Mouse (Mus musculus) CH12.LX (cell line): ENCODE measurements around the gene Plaur.

ENCODE experiments used
- CHD1 ChIP-seq: IDR thresholded peaks from 2 replicates; pipeline ENCODE4 v1.6.1; 2012; ENCODE audit warnings: low read depth, low read length, improper control_type of control experiment, inconsistent platforms
- CTCF ChIP-seq, 2 experiments: IDR thresholded peaks in 1 of 2; conservative IDR thresholded peaks in 1 of 2; 2 replicates each; pipeline ENCODE4 v1.5.1; 2011 to 2012; ENCODE audit warnings: low read depth in 2 of 2, low read length in 2 of 2, improper control_type of control experiment in 1 of 2, inconsistent platforms in 1 of 2, mild to moderate bottlenecking in 1 of 2, moderate library complexity in 1 of 2
- EP300 ChIP-seq: IDR thresholded peaks from 2 replicates; pipeline ENCODE4 v1.6.1; 2011; ENCODE audit warnings: low read length, improper control_type of control experiment
- HCFC1 ChIP-seq: IDR thresholded peaks from 2 replicates; pipeline ENCODE4 v1.6.1; 2012; ENCODE audit warnings: low read depth, mild to moderate bottlenecking, inconsistent platforms, low read length, improper control_type of control experiment
- MAX ChIP-seq: IDR thresholded peaks from 2 replicates; pipeline ENCODE4 v1.6.1; 2011; ENCODE audit warnings: low read length, improper control_type of control experiment
- POLR2A ChIP-seq: IDR thresholded peaks from 2 replicates; pipeline ENCODE4 v1.6.1; 2011; ENCODE audit warnings: low read depth, mild to moderate bottlenecking, improper control_type of control experiment, low read length
- ZC3H11A ChIP-seq: IDR thresholded peaks from 2 replicates; pipeline ENCODE4 v1.6.1; 2012; ENCODE audit warnings: low read depth, mild to moderate bottlenecking, inconsistent platforms, low read length, improper control_type of control experiment
- ZKSCAN1 ChIP-seq: IDR thresholded peaks from 2 replicates; pipeline ENCODE4 v1.6.1; 2012; ENCODE audit warnings: low read depth, inconsistent platforms, low read length, improper control_type of control experiment, borderline replicate concordance

GRCm38 (mm10) chr7:24522805-24523204 lies 60.5 kb downstream of the Plaur start:
- no peak for TF ChIP-seq POLR2A
- no peak for TF ChIP-seq CTCF (conservative IDR thresholded peaks at IDR 0.05 in 1 of 2, IDR thresholded peaks at IDR 0.05 in 1 of 2; ENCODE audit: low read depth in 2 of 2, low read length in 2 of 2)
- no peak for TF ChIP-seq ZKSCAN1
- no peak for TF ChIP-seq MAX
- no peak for TF ChIP-seq ZC3H11A
- TF ChIP-seq HCFC1 = no peak
- no peak for TF ChIP-seq CHD1
- no peak for TF ChIP-seq EP300
